Mouse (Mus musculus) embryonic facial prominence, embryonic 10.5 days (tissue): ENCODE data around the gene Abca13. TPM values are rescaled to one million over a fixed set of nuclear protein-coding genes. Genes with fewer than 3 reads are reported as not detected.
"Not testable (repeated sequence)": the region's sequence is repeated elsewhere in the genome, so short reads cannot be mapped to it uniquely, and the experiment has no call there.

Experiments
- DNase-seq: peaks from one replicate; pipeline ENCODE4 v3.0.0-alpha.2; 2017; ENCODE audit warnings: low spot score
- H3K27ac ChIP-seq: fragments of 300-500 bp; sonication (generic); replicated peaks from 2 replicates; pipeline ENCODE4 v1.5.1; 2016; ENCODE audit warnings: mild to moderate bottlenecking
- H3K27me3 ChIP-seq: fragments of 300-500 bp; sonication (generic); replicated peaks from 2 replicates; pipeline ENCODE4 v1.6.1; 2016; ENCODE audit warnings: low read depth, mild to moderate bottlenecking; ENCODE audit not compliant: poor library complexity, severe bottlenecking
- H3K36me3 ChIP-seq: fragments of 300-500 bp; sonication (generic); replicated peaks from 2 replicates; pipeline ENCODE4 v1.6.1; 2016; ENCODE audit warnings: mild to moderate bottlenecking, moderate library complexity
- H3K4me1 ChIP-seq: fragments of 300-500 bp; sonication (generic); 2 replicates; pipeline ENCODE4 v1.6.1; 2016
- H3K4me3 ChIP-seq: fragments of 300-500 bp; sonication (generic); 2 replicates; pipeline ENCODE4 v1.5.1; 2016; ENCODE audit warnings: mild to moderate bottlenecking, moderate library complexity
- H3K9me3 ChIP-seq: fragments of 300-500 bp; sonication (generic); 2 replicates; pipeline ENCODE4 v1.6.1; 2016; ENCODE audit warnings: mild to moderate bottlenecking
- WGBS: fragments of 180-500 bp; shearing (Covaris S2); methylation state at CpG from one replicate; pipeline ENCODE4 v1.1.7; 2016; 5-methylcytosine and 5-hydroxymethylcytosine counted together
- polyA plus RNA-seq: library from polyadenylated mRNA; unstranded; fragments of >200 nt; fragmentation: Nextera tagmentation; extraction: Ambion mirVana; gene quantifications from 2 replicates; pipeline ENCODE4 v1.2.1, GENCODE M21; 2016

The Abca13 gene
- polyA plus RNA-seq, result 0.04 and 0.05 TPM in 2 replicates

GRCm38 (mm10) chr11:9191555-9192131 is at the start of gene Abca13:
Gene Abca13 (plus strand): TSS chr11:9191942.
- H3K27me3 ChIP-seq, result 0 out of 2 replicates have a peak, but pooled peaks cover 3% of the 10 kb centered on the region
- 36% methylated on average over 12 of the region's 12 CpGs for WGBS
- peak within 1 kb of the TSS; percentile 62 for H3K27ac ChIP-seq
- H3K36me3 ChIP-seq, result no peaks in the 10 kb centered on the region
- DNase-seq, result peak; percentile 35
- peaks cover 16% of the 10 kb centered on the region for H3K4me1 ChIP-seq
- H3K9me3 ChIP-seq, result no peaks in the 10 kb centered on the region; the same call in 1 of the 2 replicates
- no peak within 1 kb of the TSS for H3K4me3 ChIP-seq

GRCm38 (mm10) chr11:9145113-9145512 is 46.6 kb upstream of the Abca13 start:
- Histone ChIP-seq H3K27me3 (no peaks in the 10 kb centered on the region), H3K27ac (no peak overlapping the region), H3K4me1 (no peaks in the 10 kb centered on the region), H3K4me3 (no peak overlapping the region), H3K36me3 (no peaks in the 10 kb centered on the region), H3K9me3 (no peaks in the 10 kb centered on the region)
- WGBS, result 91% methylated on average over 2 of the region's 2 CpGs
- no peak for DNase-seq

GRCm38 (mm10) chr11:9146115-9146514 is 45.6 kb upstream of the Abca13 start:
- DNase-seq, result no peak
- Histone ChIP-seq H3K4me3 (no peak overlapping the region), H3K36me3 (no peaks in the 10 kb centered on the region), H3K27me3 (no peaks in the 10 kb centered on the region), H3K9me3 (no peaks in the 10 kb centered on the region), H3K4me1 (no peaks in the 10 kb centered on the region), H3K27ac (no peak overlapping the region)
- 92% methylated on average over 4 of the region's 4 CpGs for WGBS

- 84% methylated on average over 1 of the region's 1 CpGs for WGBS
- Histone ChIP-seq H3K36me3 (no peaks in the 10 kb centered on the region), H3K27me3 (no peaks in the 10 kb centered on the region), H3K27ac (no peak overlapping the region), H3K4me3 (no peak overlapping the region), H3K9me3 (no peaks in the 10 kb centered on the region), H3K4me1 (no peaks in the 10 kb centered on the region)
- no peak for DNase-seq
Observed at GRCm38 (mm10) chr11:9146683-9147082, 45.1 kb upstream of the Abca13 start.

- Histone ChIP-seq H3K27me3 (no peaks in the 10 kb centered on the region), H3K4me1 (no peaks in the 10 kb centered on the region), H3K27ac (no peak overlapping the region), H3K36me3 (no peaks in the 10 kb centered on the region), H3K9me3 (no peaks in the 10 kb centered on the region), H3K4me3 (no peak overlapping the region)
- no peak for DNase-seq
- 84% methylated on average over 2 of the region's 2 CpGs for WGBS
Observed at GRCm38 (mm10) chr11:9148206-9148605, 43.5 kb upstream of the Abca13 start.

GRCm38 (mm10) chr11:9150403-9150802 is 41.3 kb upstream of the Abca13 start:
- H3K36me3 ChIP-seq, H3K4me1 ChIP-seq, H3K9me3 ChIP-seq, DNase-seq, H3K4me3 ChIP-seq, H3K27me3 ChIP-seq, H3K27ac ChIP-seq: not testable (repeated sequence)
- WGBS, result 86% methylated on average over 25 of the region's 25 CpGs

GRCm38 (mm10) chr11:9159953-9160352 is 31.8 kb upstream of the Abca13 start:
- DNase-seq, result no peak
- Histone ChIP-seq H3K4me3 (no peak overlapping the region), H3K9me3 (no peaks in the 10 kb centered on the region), H3K4me1 (no peaks in the 10 kb centered on the region), H3K27me3 (no peaks in the 10 kb centered on the region), H3K36me3 (no peaks in the 10 kb centered on the region), H3K27ac (no peak overlapping the region)
- 83% methylated on average over 3 of the region's 3 CpGs for WGBS

- no peaks in the 10 kb centered on the region for H3K36me3 ChIP-seq
- 88% methylated on average over 2 of the region's 2 CpGs for WGBS
- H3K27ac ChIP-seq, result no peak overlapping the region
- no peaks in the 10 kb centered on the region; the same call in 1 of the 2 replicates for H3K4me1 ChIP-seq
- DNase-seq, result no peak
- H3K4me3 ChIP-seq, result no peak overlapping the region
- H3K27me3 ChIP-seq, result no peaks in the 10 kb centered on the region
- no peaks in the 10 kb centered on the region for H3K9me3 ChIP-seq
Observed at GRCm38 (mm10) chr11:9167331-9167730, 24.4 kb upstream of the Abca13 start.

- H3K27ac ChIP-seq, result no peak overlapping the region
- no peak overlapping the region for H3K4me3 ChIP-seq
- no peaks in the 10 kb centered on the region for H3K9me3 ChIP-seq
- DNase-seq, result no peak
- no peaks in the 10 kb centered on the region for H3K27me3 ChIP-seq
- WGBS, result 85% methylated on average over 1 of the region's 1 CpGs
- H3K36me3 ChIP-seq, result no peaks in the 10 kb centered on the region
- H3K4me1 ChIP-seq, result no peaks in the 10 kb centered on the region
Observed at GRCm38 (mm10) chr11:9181477-9181876, 10.3 kb upstream of the Abca13 start.

- not testable (repeated sequence) for H3K27ac ChIP-seq, H3K36me3 ChIP-seq, H3K27me3 ChIP-seq, H3K4me3 ChIP-seq, DNase-seq, H3K9me3 ChIP-seq
- H3K4me1 ChIP-seq, result peaks cover 16% of the 10 kb centered on the region
Observed at GRCm38 (mm10) chr11:9189471-9189870, 2.3 kb upstream of the Abca13 start.

GRCm38 (mm10) chr11:9190772-9191554 is 779 bp upstream of the Abca13 start:
- WGBS, result 30% methylated on average over 10 of the region's 11 CpGs
- 0 out of 2 replicates have a peak, but pooled peaks cover 3% of the 10 kb centered on the region for H3K27me3 ChIP-seq
- peaks cover 16% of the 10 kb centered on the region for H3K4me1 ChIP-seq
- H3K4me3 ChIP-seq, result no peak overlapping the region
- no peaks in the 10 kb centered on the region for H3K36me3 ChIP-seq
- DNase-seq, result peak; percentile 80
- no peaks in the 10 kb centered on the region; the same call in 1 of the 2 replicates for H3K9me3 ChIP-seq
- H3K27ac ChIP-seq, result peak overlapping the region; percentile 62

- no peak for DNase-seq
- no peak overlapping the region for H3K4me3 ChIP-seq
- no peak overlapping the region for H3K27ac ChIP-seq
- H3K9me3 ChIP-seq, result no peaks in the 10 kb centered on the region
- 95% methylated on average over 3 of the region's 3 CpGs for WGBS
- H3K4me1 ChIP-seq, result peaks cover 16% of the 10 kb centered on the region
- H3K36me3 ChIP-seq, result no peaks in the 10 kb centered on the region
- no peaks in the 10 kb centered on the region for H3K27me3 ChIP-seq
Observed at GRCm38 (mm10) chr11:9194861-9195260, 3.1 kb downstream of the Abca13 start.

- Histone ChIP-seq H3K4me3 (no peak overlapping the region), H3K36me3 (no peaks in the 10 kb centered on the region), H3K27me3 (no peaks in the 10 kb centered on the region), H3K27ac (no peak overlapping the region), H3K4me1 (no peaks in the 10 kb centered on the region), H3K9me3 (no peaks in the 10 kb centered on the region)
- 62% methylated on average over 2 of the region's 2 CpGs for WGBS
- no peak for DNase-seq
Observed at GRCm38 (mm10) chr11:9199868-9200267, 8.1 kb downstream of the Abca13 start.
